ENCODE assay signal across 20 mouse cellular contexts in the genomic region with DNA sequence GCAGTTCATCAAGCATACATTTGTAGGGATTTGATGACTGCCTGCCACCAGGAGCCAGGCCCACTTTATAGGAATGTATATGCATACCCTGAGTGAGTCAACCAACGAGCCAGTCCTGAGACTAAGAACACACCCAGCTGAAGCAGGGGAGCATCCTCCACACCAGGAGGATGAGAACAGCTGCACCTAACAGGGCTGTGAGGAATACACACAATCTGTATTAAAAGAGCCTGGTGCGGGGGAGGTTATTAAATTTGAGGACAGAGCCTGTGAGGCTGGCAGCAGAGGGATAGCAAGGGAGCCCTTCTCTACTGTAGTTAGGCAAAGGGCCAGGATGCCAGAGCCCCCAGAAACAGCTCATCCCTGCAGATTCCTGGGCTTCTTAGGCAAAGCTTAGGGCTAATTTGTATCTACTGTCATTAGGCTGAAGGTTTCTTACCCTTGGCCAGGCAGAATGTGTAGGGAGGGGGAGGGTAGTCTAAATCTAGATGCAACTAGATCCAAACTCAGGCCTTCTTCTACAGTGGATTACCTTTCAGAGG. TPM values are rescaled to one million over a fixed set of nuclear protein-coding genes. Genes with fewer than 3 reads are reported as not detected.
DNase-seq lines count a peak whose midpoint lies in the region; ATAC-seq and TF ChIP-seq lines count a peak whose summit lies in the region.
"Had no signal": no experiment of that assay in that cellular context is flagged by ENCODE, and none has a peak within 500 bp of the region (broad histone marks: within the 10 kb centered on the region; RNA-seq: fewer than 3 reads in every experiment).

No protein-coding gene starts in this region.

- H3K4me2 ChIP-seq in heart, embryonic 11.5 days = no peak overlapping the region
- no peak overlapping the region for H3K4me2 ChIP-seq in kidney, embryonic 16.5 days (replicated peaks; ENCODE audit: low read depth, low read length)
- no peak overlapping the region for H3K4me2 ChIP-seq in stomach, embryonic 15.5 days
- H3K4me2 ChIP-seq in stomach, postnatal 0 days (replicated peaks; ENCODE audit: low read depth) = no peak overlapping the region
- H3K4me2 ChIP-seq: hindbrain, embryonic 12.5 days; limb, embryonic 12.5 days; liver, embryonic 12.5 days; lung, embryonic 14.5 days had no signal

- no peak; the same call in 1 of the 2 replicates for ATAC-seq in heart, embryonic 11.5 days (replicated peaks; ENCODE audit: insufficient number of reproducible peaks, low FRiP score, low TSS enrichment)
- peak; percentile 83 for ATAC-seq in kidney, embryonic 16.5 days (ENCODE audit: low FRiP score, low TSS enrichment)
- ATAC-seq in stomach, embryonic 15.5 days (ENCODE audit: insufficient read depth, low FRiP score, low read depth) = peak; percentile 50; the same call in 1 of the 2 replicates
- ATAC-seq in stomach, postnatal 0 days (ENCODE audit: low FRiP score, low TSS enrichment) = no peak
- ATAC-seq: liver, embryonic 12.5 days had no signal

- H3K27ac ChIP-seq in heart, embryonic 11.5 days (ENCODE audit: low read depth, low read length) = no peak overlapping the region
- 0 out of 2 replicates have a peak overlapping the region, but pooled peaks have one; percentile 14 for H3K27ac ChIP-seq in kidney, embryonic 16.5 days (ENCODE audit: low read length)
- no peak overlapping the region; the same call in 1 of the 2 replicates for H3K27ac ChIP-seq in stomach, embryonic 15.5 days
- no peak overlapping the region for H3K27ac ChIP-seq in stomach, postnatal 0 days (replicated peaks)
- H3K27ac ChIP-seq: embryonic facial prominence, embryonic 10.5 days; heart, embryonic 10.5 days; hindbrain, embryonic 12.5 days; limb, embryonic 12.5 days; liver, embryonic 12.5 days had no signal

- peaks cover 19% of the 10 kb centered on the region for H3K27me3 ChIP-seq in heart, embryonic 11.5 days (ENCODE audit: control insufficient read depth, insufficient read depth, low read length)
- H3K27me3 ChIP-seq in kidney, embryonic 16.5 days (ENCODE audit: insufficient read depth, low read length) = no peaks in the 10 kb centered on the region
- no peaks in the 10 kb centered on the region for H3K27me3 ChIP-seq in stomach, embryonic 15.5 days (replicated peaks)
- H3K27me3 ChIP-seq in stomach, postnatal 0 days (ENCODE audit: control insufficient read depth, insufficient read depth, low read length) = no peaks in the 10 kb centered on the region
- H3K27me3 ChIP-seq: liver, embryonic 12.5 days had no signal

- peak; percentile 81 for DNase-seq in heart, adult 11 months
- no peak for DNase-seq in kidney, postnatal 36 days
- DNase-seq in stomach, postnatal 0 days (ENCODE audit: low spot score) = no peak
- DNase-seq in lung, adult 2 months = no peak
- DNase-seq: cerebellum, adult 9-10 months; heart, postnatal 10 days; kidney, postnatal 10 days; lung, embryonic 14.5 days; lung, postnatal 4 days; right cerebral cortex, adult 18-20 months; thymus, postnatal 36 days had no signal

- peaks cover 6% of the 10 kb centered on the region; the same call in 1 of the 2 replicates for H3K4me1 ChIP-seq in heart, embryonic 11.5 days (ENCODE audit: control insufficient read depth, insufficient read depth, low read length)
- peaks cover 10% of the 10 kb centered on the region for H3K4me1 ChIP-seq in kidney, embryonic 16.5 days (ENCODE audit: insufficient read depth, low read length)
- no peaks in the 10 kb centered on the region for H3K4me1 ChIP-seq in stomach, embryonic 15.5 days
- no peaks in the 10 kb centered on the region for H3K4me1 ChIP-seq in stomach, postnatal 0 days (replicated peaks; ENCODE audit: control insufficient read depth, insufficient read depth)
- no peaks in the 10 kb centered on the region for H3K4me1 ChIP-seq in lung, adult 2 months (ENCODE audit: control insufficient read depth, insufficient read depth, low read length)
- H3K4me1 ChIP-seq: liver, embryonic 12.5 days had no signal

- H3K9ac ChIP-seq in heart, embryonic 11.5 days (ENCODE audit: low read depth, low read length) = no peak overlapping the region
- H3K9ac ChIP-seq in kidney, embryonic 16.5 days (replicated peaks; ENCODE audit: low read length) = no peak overlapping the region
- no peak overlapping the region for H3K9ac ChIP-seq in stomach, embryonic 15.5 days
- no peak overlapping the region for H3K9ac ChIP-seq in stomach, postnatal 0 days (ENCODE audit: low read length)
- H3K9ac ChIP-seq: hindbrain, embryonic 12.5 days; limb, embryonic 12.5 days; liver, embryonic 12.5 days; lung, embryonic 14.5 days had no signal

- no peaks in the 10 kb centered on the region for H3K36me3 ChIP-seq in heart, embryonic 11.5 days (ENCODE audit: control insufficient read depth, insufficient read depth, low read length)
- H3K36me3 ChIP-seq in kidney, embryonic 16.5 days (ENCODE audit: insufficient read depth, low read length) = no peaks in the 10 kb centered on the region
- H3K36me3 ChIP-seq in stomach, embryonic 15.5 days = no peaks in the 10 kb centered on the region
- H3K36me3 ChIP-seq in stomach, postnatal 0 days (ENCODE audit: control insufficient read depth, insufficient read depth, low read length) = no peaks in the 10 kb centered on the region
- H3K36me3 ChIP-seq: embryonic facial prominence, embryonic 10.5 days; heart, embryonic 10.5 days; hindbrain, embryonic 12.5 days; limb, embryonic 12.5 days; liver, embryonic 12.5 days had no signal

- WGBS in heart, embryonic 11.5 days (ENCODE audit: insufficient replicate concordance) = 53% methylated on average over 2 of the region's 2 CpGs
- WGBS in kidney, embryonic 16.5 days = 43% methylated on average over 2 of the region's 2 CpGs
- 57% methylated on average over 2 of the region's 2 CpGs for WGBS in stomach, embryonic 15.5 days
- 44% methylated on average over 2 of the region's 2 CpGs for WGBS in stomach, postnatal 0 days
- WGBS in lung, adult 2 months = 60% methylated on average over 2 of the region's 2 CpGs

- no peak for TF ChIP-seq CTCF in stomach, postnatal 0 days (IDR thresholded peaks at IDR 0.05; ENCODE audit: low read depth)
- TF ChIP-seq CTCF in lung, adult 2 months (IDR thresholded peaks at IDR 0.05; ENCODE audit: insufficient read depth, low read length) = no peak

- no peak for TF ChIP-seq EP300 in stomach, postnatal 0 days (optimal IDR thresholded peaks at IDR 0.05)

- TF ChIP-seq POLR2A in lung, adult 2 months (IDR thresholded peaks at IDR 0.05; ENCODE audit: borderline replicate concordance, extremely low read depth, low read depth, low read length) = no peak

- H3K4me3 ChIP-seq in heart, embryonic 11.5 days (ENCODE audit: low read depth, low read length) = no peak overlapping the region
- H3K4me3 ChIP-seq in kidney, embryonic 16.5 days (ENCODE audit: low read length) = no peak overlapping the region
- no peak overlapping the region for H3K4me3 ChIP-seq in stomach, embryonic 15.5 days (replicated peaks)
- H3K4me3 ChIP-seq in stomach, postnatal 0 days (ENCODE audit: low read depth, low read length) = no peak overlapping the region
- H3K4me3 ChIP-seq in lung, adult 2 months (replicated peaks; ENCODE audit: extremely low read depth, low read depth, low read length) = no peak overlapping the region
- H3K4me3 ChIP-seq: embryonic facial prominence, embryonic 10.5 days; heart, embryonic 10.5 days; hindbrain, embryonic 12.5 days; limb, embryonic 12.5 days; liver, embryonic 12.5 days had no signal

- H3K9me3 ChIP-seq in heart, embryonic 11.5 days (replicated peaks; ENCODE audit: control insufficient read depth, low read length) = 0 out of 2 replicates have a peak, but pooled peaks cover 2% of the 10 kb centered on the region
- no peaks in the 10 kb centered on the region for H3K9me3 ChIP-seq in kidney, embryonic 16.5 days (ENCODE audit: low read length)
- no peaks in the 10 kb centered on the region for H3K9me3 ChIP-seq in stomach, embryonic 15.5 days
- no peaks in the 10 kb centered on the region for H3K9me3 ChIP-seq in stomach, postnatal 0 days (ENCODE audit: control insufficient read depth, low read length)
- H3K9me3 ChIP-seq: embryonic facial prominence, embryonic 10.5 days; heart, embryonic 10.5 days; hindbrain, embryonic 12.5 days; limb, embryonic 12.5 days; liver, embryonic 12.5 days had no signal

RNA-seq across cellular contexts. Expression of a gene that starts 19.9 kb away (rescaled TPM):
- 0.13 and 0.26 TPM in 2 replicates for polyA plus RNA-seq in heart, embryonic 11.5 days (2014; fragmentation: Nextera tagmentation; extraction: Ambion mirVana)
- 6.4 and 7.2 TPM in 2 replicates for polyA plus RNA-seq in kidney, embryonic 16.5 days (2015; fragmentation: Nextera tagmentation; extraction: Ambion mirVana)
- polyA plus RNA-seq in stomach, embryonic 15.5 days (2015; fragmentation: Nextera tagmentation; extraction: Ambion mirVana) = 0.12 and 0.26 TPM in 2 replicates
- 0.65 and 0.81 TPM in 2 replicates for polyA plus RNA-seq in stomach, postnatal 0 days (2015; fragmentation: Nextera tagmentation; extraction: Ambion mirVana)
- 0.17 and 0.18 TPM in 2 replicates for polyA plus RNA-seq in lung, adult 2 months (2012; rRNA removed)
- polyA plus RNA-seq: liver, embryonic 12.5 days had no signal

RNA-seq across cellular contexts. Expression of a gene that starts 50.4 kb away (rescaled TPM):
- polyA plus RNA-seq in heart, embryonic 11.5 days (2014; fragmentation: Nextera tagmentation; extraction: Ambion mirVana) = 59.6 and 64.9 TPM in 2 replicates
- polyA plus RNA-seq in kidney, embryonic 16.5 days (2015; fragmentation: Nextera tagmentation; extraction: Ambion mirVana) = 2.3 and 3.2 TPM in 2 replicates
- polyA plus RNA-seq in stomach, embryonic 15.5 days (2015; fragmentation: Nextera tagmentation; extraction: Ambion mirVana) = 0.90 and 1.3 TPM in 2 replicates
- polyA plus RNA-seq in stomach, postnatal 0 days (2015; fragmentation: Nextera tagmentation; extraction: Ambion mirVana) = 6.1 and 6.9 TPM in 2 replicates
- polyA plus RNA-seq in lung, adult 2 months (2012; rRNA removed) = 5.0 and 19.7 TPM in 2 replicates
- polyA plus RNA-seq: embryonic facial prominence, embryonic 10.5 days; forebrain, embryonic 16.5 days had no signal

Comparison
In these comparisons a context has a peak if more than half of its experiments do, and no peak if none do; other contexts are left out.
1. ATAC-seq: peak in kidney, embryonic 16.5 days (single experiment) and stomach, embryonic 15.5 days (single experiment); none in heart, embryonic 11.5 days (single experiment) and stomach, postnatal 0 days (single experiment).